Mouse (Mus musculus) lung, adult 2 months (tissue): ENCODE measurements around the gene Sidt1.

Experiments used
- CTCF ChIP-seq: fragments of 200-500 bp; IDR thresholded peaks from 2 replicates; pipeline ENCODE4 v1.5.1; 2011; ENCODE audit warnings: mild to moderate bottlenecking, low read length, control low read depth; ENCODE audit not compliant: insufficient read depth
- POLR2A ChIP-seq: fragments of 200-500 bp; IDR thresholded peaks from 2 replicates; pipeline ENCODE4 v1.6.1; 2011; ENCODE audit warnings: low read depth, mild to moderate bottlenecking, control low read depth, low read length, borderline replicate concordance; ENCODE audit errors: extremely low read depth

- TF ChIP-seq CTCF (no peak), POLR2A (no peak)
These were observed 45.5 kb downstream of the Sidt1 start for GRCm38 (mm10) chr16:44287356-44287950.
